Mouse (Mus musculus) C2C12 (cell line): ENCODE measurements around the gene Ddx50. TPM values are rescaled to one million over a fixed set of nuclear protein-coding genes. Genes with fewer than 3 reads are reported as not detected.

Experiments
- H3K27me3 ChIP-seq: one replicate; pipeline ENCODE4 v1.6.1; 2011; ENCODE audit not compliant: control insufficient read depth, insufficient read depth, insufficient read length
- H3K36me3 ChIP-seq: one replicate; pipeline ENCODE4 v1.6.1; 2011; ENCODE audit not compliant: control insufficient read depth, insufficient read depth
- H3K4me3 ChIP-seq: one replicate; pipeline ENCODE4 v1.5.1; 2011; ENCODE audit warnings: mild to moderate bottlenecking, control low read depth; ENCODE audit not compliant: poor library complexity, insufficient read depth, severe bottlenecking
- H3K79me2 ChIP-seq: one replicate; pipeline ENCODE4 v1.6.1; 2011; ENCODE audit not compliant: control insufficient read depth, insufficient read depth
- H3K79me3 ChIP-seq: one replicate; pipeline ENCODE4 v1.6.1; 2011; ENCODE audit warnings: low read depth, control low read depth
- H3ac ChIP-seq: one replicate; pipeline ENCODE3; 2011; ENCODE audit warnings: low read depth; ENCODE audit not compliant: control insufficient read depth, insufficient read length
- CEBPB ChIP-seq: IDR thresholded peaks from one replicate; pipeline ENCODE4 v1.6.1; 2011; ENCODE audit warnings: low read depth, mild to moderate bottlenecking, control low read depth, moderate library complexity
- CTCF ChIP-seq: IDR thresholded peaks from one replicate; pipeline ENCODE4 v1.5.1; 2011; ENCODE audit not compliant: control insufficient read depth, insufficient read depth, insufficient read length
- FOSL1 ChIP-seq: IDR thresholded peaks from one replicate; pipeline ENCODE4 v1.8.0; 2011; ENCODE audit warnings: mild to moderate bottlenecking, low read length; ENCODE audit not compliant: poor library complexity, insufficient read depth, severe bottlenecking
- MAX ChIP-seq: IDR thresholded peaks from one replicate; pipeline ENCODE4 v1.6.1; 2011; ENCODE audit warnings: mild to moderate bottlenecking, control low read depth
- MYOD1 ChIP-seq: IDR thresholded peaks from one replicate; pipeline ENCODE4 v1.6.1; 2011; ENCODE audit warnings: low read depth; ENCODE audit not compliant: control insufficient read depth, insufficient read length
- MYOG ChIP-seq: IDR thresholded peaks from one replicate; pipeline ENCODE4 v1.6.1; 2011; ENCODE audit not compliant: control insufficient read depth, insufficient read length; ENCODE audit errors: extremely low read depth
- USF1 ChIP-seq: IDR thresholded peaks from one replicate; pipeline ENCODE4 v1.6.1; 2011; ENCODE audit warnings: low read depth, mild to moderate bottlenecking, control low read depth, moderate library complexity
- polyA plus RNA-seq: library from polyadenylated mRNA; unstranded; fragments of >200 nt; fragmentation: generic; extraction: Trizol; gene quantifications from one replicate; pipeline ENCODE4 v1.2.1, GENCODE M21; 2012; ENCODE audit warnings: missing spikeins

The Ddx50 gene
- polyA plus RNA-seq, 1 experiment: 19.4 TPM

DNA sequence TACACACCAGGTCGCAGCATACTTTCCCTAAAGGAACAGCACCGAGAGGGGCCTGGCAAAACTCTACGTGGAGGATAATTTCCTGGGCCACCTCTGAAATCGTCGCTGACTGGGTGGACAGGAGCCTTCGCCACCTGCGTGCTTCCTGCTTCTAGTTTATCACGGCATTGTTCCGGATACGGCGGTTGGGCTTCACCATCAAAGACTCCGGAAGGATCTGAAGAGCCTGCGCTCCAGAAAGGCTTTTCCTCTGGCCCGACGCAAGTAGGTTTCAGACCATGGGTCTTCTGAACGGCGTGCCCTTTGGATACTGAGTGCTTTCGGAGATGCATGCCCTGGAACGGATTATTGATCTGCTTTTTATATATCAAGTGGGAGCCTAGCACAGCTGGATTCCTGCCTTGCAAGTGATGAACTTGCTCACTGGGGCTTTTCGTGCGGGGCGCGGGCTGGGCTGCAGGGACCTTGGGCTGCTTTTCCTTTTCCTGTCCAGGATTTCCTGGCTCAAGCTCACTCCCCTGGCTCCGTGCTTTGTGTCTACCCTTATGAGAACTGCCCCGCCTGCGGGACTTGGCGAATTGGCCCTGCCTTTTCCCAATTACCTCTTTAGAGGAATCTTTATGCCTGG, 14.1 kb upstream of the Ddx50 start:
- Histone ChIP-seq H3K27me3 (peaks cover 48% of the 10 kb centered on the region), H3K79me3 (no peaks in the 10 kb centered on the region), H3K79me2 (no peaks in the 10 kb centered on the region), H3K36me3 (no peaks in the 10 kb centered on the region), H3ac (no peak overlapping the region), H3K4me3 (no peak overlapping the region)
- no peak for TF ChIP-seq MYOD1
- no peak for TF ChIP-seq MAX
- TF ChIP-seq CTCF: no peak
- TF ChIP-seq FOSL1: no peak
- no peak for TF ChIP-seq MYOG
- no peak for TF ChIP-seq USF1
- no peak for TF ChIP-seq CEBPB

DNA sequence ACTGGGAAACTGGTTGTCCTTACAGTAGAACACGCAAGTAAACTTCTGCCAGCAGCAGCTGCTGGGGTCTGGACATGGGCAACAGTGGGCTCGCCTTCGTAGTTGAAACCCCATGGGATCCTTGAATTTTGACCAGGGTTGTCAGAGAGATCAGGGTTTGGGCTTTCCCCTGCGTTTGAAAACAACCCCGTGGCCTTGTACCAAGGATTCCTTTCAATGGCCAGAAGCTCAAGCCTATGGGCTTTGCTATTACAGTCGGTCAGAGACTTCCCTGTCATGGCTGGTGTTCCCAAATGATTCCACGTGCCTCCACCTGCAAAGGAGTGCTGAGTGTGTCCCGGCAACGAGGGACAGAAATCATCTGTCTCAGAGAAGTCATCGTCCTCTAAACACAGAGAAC, 13.2 kb upstream of the Ddx50 start:
- H3ac ChIP-seq: no peak overlapping the region
- H3K36me3 ChIP-seq: no peaks in the 10 kb centered on the region
- no peak for TF ChIP-seq USF1
- no peak for TF ChIP-seq MYOD1
- no peak for TF ChIP-seq MAX
- TF ChIP-seq FOSL1: no peak
- no peak for TF ChIP-seq CTCF
- no peak for TF ChIP-seq CEBPB
- TF ChIP-seq MYOG: no peak
- H3K27me3 ChIP-seq: peaks cover 39% of the 10 kb centered on the region
- no peaks in the 10 kb centered on the region for H3K79me3 ChIP-seq
- no peaks in the 10 kb centered on the region for H3K79me2 ChIP-seq
- no peak overlapping the region for H3K4me3 ChIP-seq

DNA sequence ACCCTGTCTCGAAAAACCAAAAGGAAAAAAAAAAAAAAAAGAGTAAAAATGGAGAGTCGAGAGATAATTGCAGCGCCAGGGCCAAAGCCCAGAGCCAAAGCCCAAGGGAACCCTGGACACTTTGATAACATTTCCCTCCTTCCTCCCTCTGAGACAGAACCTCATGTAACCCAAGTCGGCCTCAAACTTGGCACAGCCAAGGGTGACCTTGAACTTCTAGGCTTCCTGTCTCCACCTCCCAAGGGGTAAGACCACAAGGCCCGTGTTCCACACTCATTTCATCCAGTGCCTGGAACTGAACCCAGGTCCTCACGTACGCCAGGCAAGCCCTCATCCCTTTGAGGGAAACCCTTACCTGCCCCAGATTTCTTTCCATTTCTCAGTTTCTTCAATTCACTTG, 5.7 kb upstream of the Ddx50 start:
- TF ChIP-seq USF1 (no peak), CEBPB (no peak), MYOD1 (no peak), MAX (no peak), CTCF (no peak)
- Histone ChIP-seq H3K27me3 (no peaks in the 10 kb centered on the region), H3K36me3 (no peaks in the 10 kb centered on the region), H3K79me3 (no peaks in the 10 kb centered on the region), H3K4me3 (no peak overlapping the region), H3K79me2 (no peaks in the 10 kb centered on the region), H3ac (no peak overlapping the region)

DNA sequence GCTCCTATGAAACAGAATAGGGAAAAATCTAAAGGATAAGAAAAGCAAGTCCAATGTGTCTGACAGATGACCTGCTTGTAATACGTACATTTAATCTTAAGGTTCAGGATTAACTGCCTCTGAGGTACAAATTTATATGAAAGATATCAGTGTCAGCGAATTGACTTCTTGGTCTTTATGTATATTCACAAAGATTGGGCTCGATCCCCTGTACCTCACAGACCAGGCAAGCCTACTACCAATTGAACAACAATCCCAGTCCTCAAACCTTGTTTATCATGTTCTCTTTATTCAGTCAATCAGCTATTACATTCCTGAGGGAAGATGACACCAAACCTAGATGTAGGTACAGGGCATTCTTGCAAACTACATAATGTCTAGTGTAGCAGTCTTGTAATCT, 943 bp upstream of the Ddx50 start:
- Histone ChIP-seq H3ac (peak overlapping the region; percentile 57), H3K36me3 (peaks cover 13% of the 10 kb centered on the region), H3K79me2 (peaks cover 41% of the 10 kb centered on the region), H3K4me3 (peak overlapping the region; percentile 84), H3K27me3 (no peaks in the 10 kb centered on the region), H3K79me3 (peaks cover 37% of the 10 kb centered on the region)
- TF ChIP-seq FOSL1 (no peak), USF1 (no peak), CTCF (no peak), MAX (no peak), CEBPB (no peak), MYOD1 (no peak), MYOG (no peak)

DNA sequence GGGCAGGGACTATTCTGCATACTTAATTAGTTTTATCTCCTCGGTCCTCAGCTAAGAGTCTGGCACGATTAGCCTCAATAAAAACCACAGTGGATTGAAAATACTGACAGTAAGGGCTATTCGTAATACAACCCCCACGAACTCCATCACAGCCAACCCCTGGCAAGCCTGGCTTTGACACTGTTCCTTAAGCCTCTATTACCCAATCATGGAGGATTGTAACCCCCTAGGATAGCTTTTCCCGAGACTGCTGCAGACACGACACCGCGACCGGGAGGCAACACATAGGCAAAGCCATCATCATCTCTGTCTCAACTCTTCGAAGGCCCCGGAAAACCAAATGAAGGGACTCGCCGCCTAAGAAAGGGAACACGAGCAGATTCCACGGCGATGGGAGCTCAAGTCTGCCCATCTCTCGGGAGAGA, 648 bp downstream of the Ddx50 start:
- Histone ChIP-seq H3K79me3 (peaks cover 53% of the 10 kb centered on the region), H3K79me2 (peaks cover 57% of the 10 kb centered on the region), H3K4me3 (peak overlapping the region; percentile 84), H3K36me3 (peaks cover 29% of the 10 kb centered on the region), H3K27me3 (no peaks in the 10 kb centered on the region), H3ac (peak overlapping the region; percentile 92)
- TF ChIP-seq MYOD1 (no peak), USF1 (no peak), CTCF (no peak), MAX (no peak), FOSL1 (no peak), MYOG (no peak), CEBPB (peak; percentile 55)

DNA sequence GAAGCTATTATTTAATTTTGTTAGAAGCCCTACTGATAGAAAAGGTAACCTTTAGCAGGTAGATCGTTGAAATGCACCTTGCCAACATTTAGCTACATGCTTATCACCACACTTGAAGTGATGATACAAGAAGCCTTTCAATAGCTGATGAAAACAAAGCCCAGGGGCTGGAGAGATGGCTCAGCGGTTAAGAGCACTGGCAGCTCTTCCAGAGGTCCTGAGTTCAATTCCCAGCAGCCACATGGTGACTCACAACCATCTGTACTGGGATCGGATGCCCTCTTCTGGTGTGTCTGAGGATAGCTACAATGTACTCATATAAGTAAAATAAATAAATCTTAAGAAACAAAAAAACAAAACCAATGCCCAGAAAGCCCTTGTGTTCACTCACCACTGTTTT, 46.9 kb downstream of the Ddx50 start:
- Histone ChIP-seq H3K79me3 (peaks cover 29% of the 10 kb centered on the region), H3ac (no peak overlapping the region), H3K36me3 (peaks cover 17% of the 10 kb centered on the region), H3K27me3 (no peaks in the 10 kb centered on the region), H3K79me2 (peaks cover 37% of the 10 kb centered on the region), H3K4me3 (no peak overlapping the region)
- no peak for TF ChIP-seq MAX
